Mouse (Mus musculus) B cell, adult (primary cell): Measurements from ENCODE around the gene Riiad1. TPM values are rescaled to one million over a fixed set of nuclear protein-coding genes. Genes with fewer than 3 reads are reported as not detected.

ENCODE experiments used
- total RNA-seq: library from RNA; stranded (reverse); gene quantifications from 4 replicates; pipeline ENCODE4 v1.2.4, GENCODE M21; 2023; ENCODE audit not compliant: inconsistent age

The Riiad1 gene
- not detected in 4 replicates for total RNA-seq

GRCm38 (mm10) chr3:94480291-94480884 is at the start of gene Riiad1:
Riiad1 (minus strand) TSS chr3:94480341.

GRCm38 (mm10) chr3:94477981-94478422 is 2.1 kb downstream of the Riiad1 start, which contains the start of gene Celf3:
Celf3 (plus strand) TSS chr3:94478295.

GRCm38 (mm10) chr3:94443597-94443964 is 36.6 kb downstream of the Riiad1 start, which contains the start of gene Oaz3:
Oaz3 (minus strand) TSS chr3:94443915.

GRCm38 (mm10) chr3:94442951-94443596 is 37.1 kb downstream of the Riiad1 start, which contains the start of gene Mrpl9:
Mrpl9 (plus strand) TSS chr3:94443318.

Other genes with a start within 250 kb of the Riiad1 start
- gene Gm4778, start 216.3 kb downstream of the Riiad1 start, total RNA-seq: not detected in 4 replicates
- 1.6 to 2.8 TPM (median 2.1 TPM) in 4 replicates for gene Them4, start 170.3 kb downstream of the Riiad1 start, total RNA-seq
- not detected in 4 replicates for gene Them5, start 138.2 kb downstream of the Riiad1 start, total RNA-seq
- not detected in 4 replicates for gene C2cd4d, start 117.9 kb downstream of the Riiad1 start, total RNA-seq
- not detected in 4 replicates for gene Rorc, start 107.5 kb downstream of the Riiad1 start, total RNA-seq
- not detected in 4 replicates for gene Lingo4, start 81.8 kb downstream of the Riiad1 start, total RNA-seq
- gene Tdrkh, start 67.1 kb downstream of the Riiad1 start, total RNA-seq: 1.0 to 2.6 TPM (median 1.6 TPM) in 4 replicates
- 23.6 to 37.1 TPM (median 34.1 TPM) in 4 replicates for gene Mrpl9, start 37.0 kb downstream of the Riiad1 start, total RNA-seq
- gene Oaz3, start 36.4 kb downstream of the Riiad1 start, total RNA-seq: not detected in 4 replicates
- not detected in 4 replicates for gene Celf3, start 2.0 kb downstream of the Riiad1 start, total RNA-seq
- 27.5 to 36.4 TPM (median 30.2 TPM) in 4 replicates for gene Snx27, start 102.4 kb upstream of the Riiad1 start, total RNA-seq
- gene Gm10972, start 162.8 kb upstream of the Riiad1 start, total RNA-seq: not detected in 4 replicates
- gene Tuft1, start 178.5 kb upstream of the Riiad1 start, total RNA-seq: 2.0 to 4.0 TPM (median 3.0 TPM) in 4 replicates
- 1.3 TPM in 1 of 4 replicates, not detected in the others for gene Selenbp2, start 213.2 kb upstream of the Riiad1 start, total RNA-seq